Mouse (Mus musculus) frontal cortex, postnatal 36 days (tissue): ENCODE data around the gene Rbms3.

Experiments used
- DNase-seq, 2 experiments: peaks; one replicate each; pipeline ENCODE4 v3.0.0; 2022; ENCODE audit warnings: low spot score in 2 of 2

Rbms3 gene

DNA sequence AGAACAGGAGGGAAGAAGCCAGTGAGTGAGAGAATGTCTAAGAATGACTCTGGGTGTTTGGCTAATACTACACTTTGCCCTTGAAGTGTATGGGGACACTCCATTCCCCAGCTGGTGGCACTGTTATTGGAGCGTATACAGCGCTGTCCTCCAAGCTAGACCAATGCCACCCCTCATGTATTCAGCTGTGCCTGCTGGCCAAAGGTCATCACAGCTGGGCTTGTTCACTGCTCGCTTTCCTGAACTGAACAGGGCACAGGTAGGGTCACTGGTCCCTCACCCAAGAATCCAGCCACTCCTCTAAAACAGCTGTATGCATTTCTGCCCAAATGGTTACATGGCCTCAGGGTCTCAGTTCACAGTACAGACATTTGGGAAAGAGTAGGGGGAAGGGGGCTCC lies 253.9 kb downstream of the Rbms3 start:
- no peak for DNase-seq

DNA sequence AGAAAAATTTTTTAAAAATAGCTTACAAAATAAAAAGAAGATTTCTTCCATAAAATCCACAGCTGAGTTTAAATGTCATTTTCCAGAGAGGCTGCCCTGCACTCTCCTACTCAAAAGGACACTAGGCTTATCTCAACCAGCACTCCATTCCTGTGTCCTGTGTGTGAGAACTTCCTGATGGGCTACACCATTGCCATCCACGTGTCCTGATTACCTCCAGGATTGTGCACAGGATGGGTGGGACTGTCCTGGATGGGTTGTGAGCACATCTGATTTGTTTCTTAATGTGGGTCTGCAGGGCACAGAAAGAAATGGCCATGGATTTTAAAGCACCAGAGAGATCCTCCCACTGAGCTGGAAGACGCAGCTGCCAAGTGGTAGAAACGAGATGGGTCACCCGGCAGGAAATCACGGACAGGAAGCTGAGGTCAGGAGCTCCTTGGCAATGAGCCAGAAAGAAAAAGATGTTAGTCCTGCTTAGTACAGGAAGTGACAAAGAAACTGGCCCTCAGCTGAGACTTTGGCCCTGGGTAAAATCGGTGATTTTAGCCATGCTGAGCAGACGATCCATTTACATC lies 256.5 kb downstream of the Rbms3 start:
- no peak for DNase-seq

DNA sequence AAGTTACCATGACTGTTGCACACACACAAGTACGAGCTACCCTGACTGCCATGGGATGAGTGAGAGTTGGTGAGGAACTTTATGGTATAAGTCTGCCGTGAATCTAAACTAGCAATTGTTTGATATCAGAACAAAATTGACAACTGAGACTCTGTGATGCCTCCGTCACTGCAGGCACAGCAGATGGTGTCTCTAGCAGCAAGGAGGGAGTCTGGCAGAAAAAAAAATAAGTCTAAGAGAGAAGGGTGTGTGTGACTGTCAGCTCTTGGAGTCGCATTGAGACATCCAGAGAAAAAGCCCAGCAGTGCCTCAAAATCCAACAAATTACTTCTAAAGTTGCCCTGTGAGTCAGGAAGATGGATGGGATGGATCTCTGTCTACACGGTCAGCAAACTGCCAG lies 257.7 kb downstream of the Rbms3 start:
- DNase-seq, result no peak

GRCm38 (mm10) chr9:117370086-117370485 lies 259.6 kb downstream of the Rbms3 start:
- no peak for DNase-seq

GRCm38 (mm10) chr9:117368016-117368415 lies 261.7 kb downstream of the Rbms3 start:
- DNase-seq, result no peak

DNA sequence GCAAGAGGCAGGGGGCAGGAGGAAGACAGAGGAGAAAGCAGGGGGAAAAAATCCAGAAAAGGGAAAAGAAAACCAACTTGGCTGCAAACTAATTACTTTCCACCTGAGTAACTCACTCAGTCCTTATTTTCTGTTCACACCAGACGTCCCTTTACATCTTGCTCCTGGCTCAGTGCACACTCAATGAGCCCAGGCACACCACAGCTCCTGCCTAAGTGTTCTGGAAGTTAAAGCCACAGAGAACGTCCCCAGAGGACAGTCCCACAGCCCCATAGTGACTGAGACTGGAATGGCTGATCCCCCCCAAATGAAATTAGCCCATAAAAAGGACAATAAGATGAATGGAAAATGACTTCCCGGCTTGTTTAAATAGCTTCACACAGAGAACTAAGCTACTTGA lies 265.1 kb downstream of the Rbms3 start:
- no peak for DNase-seq

GRCm38 (mm10) chr9:117361431-117361830 lies 268.3 kb downstream of the Rbms3 start:
- DNase-seq, result no peak

DNA sequence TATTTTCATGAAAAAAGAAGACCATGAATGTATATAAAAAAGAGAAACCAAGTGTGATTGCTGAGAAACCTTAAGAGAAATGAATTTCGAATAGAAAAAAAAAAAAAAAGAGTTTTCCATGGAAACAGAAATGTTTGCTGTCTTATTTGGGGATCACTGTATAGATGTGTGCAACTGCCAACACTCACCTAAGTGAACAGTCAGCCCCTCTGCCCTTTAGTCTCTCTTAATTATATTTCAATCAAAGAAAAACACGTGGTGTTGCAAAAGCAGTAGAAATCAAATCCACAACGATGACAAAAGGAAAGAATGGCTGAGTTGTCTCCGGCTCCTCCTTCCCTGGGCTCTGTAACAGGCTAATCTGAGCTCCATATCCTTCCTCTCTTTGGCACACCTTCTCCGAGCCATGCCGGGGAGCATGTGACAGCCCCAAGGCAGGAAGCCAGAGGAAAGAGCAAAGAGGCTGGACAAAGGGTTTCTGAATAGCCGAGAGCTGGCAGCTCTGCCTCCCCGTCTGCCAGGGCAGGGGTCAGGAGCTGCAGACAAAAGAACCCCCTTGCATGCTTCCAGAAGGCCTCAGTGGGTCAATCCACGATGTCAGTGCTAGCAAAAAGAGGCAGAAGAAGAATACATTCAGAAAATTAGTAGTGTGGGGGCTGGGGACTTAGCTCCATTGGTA lies 272.8 kb downstream of the Rbms3 start:
- DNase-seq, result peak; percentile 36 to 64

GRCm38 (mm10) chr9:117355501-117355900 lies 274.2 kb downstream of the Rbms3 start:
- DNase-seq, result no peak

DNA sequence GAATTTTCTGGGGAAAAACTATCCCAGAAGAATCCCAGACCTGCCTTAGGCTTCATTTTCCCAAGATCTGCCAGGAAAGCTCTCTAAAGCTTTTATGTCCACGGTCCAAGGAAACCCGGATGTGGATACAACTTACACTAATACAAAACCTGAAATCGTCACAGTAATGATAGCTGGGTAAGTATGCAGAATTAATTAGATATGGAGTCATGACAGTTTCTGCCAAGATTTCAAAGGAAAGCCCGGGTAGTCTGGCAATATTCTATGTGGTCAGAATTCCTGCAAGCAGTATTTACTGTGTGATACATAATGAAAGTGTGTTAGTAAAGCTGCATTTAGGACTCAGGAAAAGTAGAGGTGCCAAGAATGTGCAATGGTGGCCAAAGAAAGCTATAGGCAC lies 287.4 kb downstream of the Rbms3 start:
- no peak for DNase-seq

- no peak for DNase-seq
Observed at GRCm38 (mm10) chr9:117330681-117331080, 299.0 kb downstream of the Rbms3 start.

GRCm38 (mm10) chr9:117319271-117319670 lies 310.4 kb downstream of the Rbms3 start:
- DNase-seq, result no peak

DNA sequence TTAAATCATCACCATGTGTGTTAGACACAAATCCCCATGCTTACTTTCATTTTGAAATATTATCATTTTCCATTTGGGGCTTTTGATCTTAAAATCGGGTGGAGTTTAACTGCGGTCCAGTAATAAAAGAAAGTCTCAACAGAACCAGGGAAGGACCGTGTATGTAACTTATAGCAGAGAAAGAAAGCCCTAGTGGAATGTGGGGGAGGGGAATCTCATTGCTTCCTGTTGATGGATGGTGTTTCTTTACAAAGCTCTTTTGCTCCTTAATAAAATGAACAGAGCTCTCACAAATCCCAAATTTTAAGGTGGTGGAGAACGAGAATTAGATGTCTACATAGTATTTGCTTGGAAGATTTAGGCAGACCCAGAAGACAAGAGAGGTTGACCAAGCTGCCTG lies 311.3 kb downstream of the Rbms3 start:
- no peak for DNase-seq

DNA sequence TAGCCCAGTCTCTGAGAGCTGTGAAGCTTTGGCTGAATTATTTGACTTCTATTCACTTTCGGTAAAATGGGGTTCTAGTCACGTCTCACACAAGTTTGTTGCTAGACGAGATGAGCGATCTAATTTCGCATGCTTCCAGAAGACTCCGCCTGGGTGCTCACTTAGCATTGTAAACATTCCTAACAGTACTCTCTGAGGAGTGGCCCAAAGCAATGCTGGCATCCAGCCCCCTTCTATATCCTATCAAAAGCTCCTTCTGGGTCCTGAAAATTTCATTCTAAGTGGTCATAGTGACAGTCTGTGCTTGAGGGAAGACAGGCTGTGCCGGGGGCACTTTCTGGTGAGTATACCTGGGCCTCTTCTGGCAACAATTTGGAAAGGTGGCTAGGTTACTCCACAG lies 312.5 kb downstream of the Rbms3 start:
- DNase-seq, result no peak

- no peak for DNase-seq
Observed at GRCm38 (mm10) chr9:117313642-117314041, 316.1 kb downstream of the Rbms3 start.

DNA sequence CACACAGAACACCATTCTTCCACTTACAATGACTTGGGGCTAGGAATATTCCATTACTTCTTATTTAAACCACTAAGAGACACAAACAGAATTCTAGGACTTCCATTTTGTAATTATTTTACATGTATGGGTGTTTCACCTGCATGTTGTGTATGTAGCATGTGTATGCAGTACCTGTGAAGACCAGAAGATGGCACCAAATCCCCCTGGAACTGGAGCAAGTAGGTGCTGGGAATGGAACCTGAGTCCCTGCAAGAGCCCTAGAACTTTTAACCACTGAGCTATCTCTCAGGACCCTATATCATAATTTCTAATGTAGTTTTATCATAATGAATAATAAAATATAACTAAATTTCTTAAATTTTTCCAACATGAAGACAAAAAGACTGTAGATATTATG lies 319.9 kb downstream of the Rbms3 start:
- no peak for DNase-seq

DNA sequence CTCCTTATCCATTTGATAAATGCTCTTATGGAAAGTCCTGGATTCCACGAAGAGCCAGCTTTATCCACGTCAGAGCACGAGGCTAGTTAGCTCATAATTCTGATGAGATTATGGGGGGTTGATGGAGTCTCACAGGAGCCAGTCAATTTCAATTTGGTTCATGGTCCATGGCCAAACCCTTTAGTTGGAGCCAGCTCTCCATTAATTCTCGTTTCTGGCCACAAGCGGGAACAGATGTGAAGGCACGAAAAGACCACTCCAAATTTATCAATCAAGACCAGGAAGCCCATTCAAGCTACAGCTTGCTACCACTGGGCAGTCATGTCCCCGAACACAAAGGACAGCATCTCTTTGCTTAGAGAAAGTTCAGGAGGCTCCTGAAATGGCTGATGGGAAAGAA lies 330.7 kb downstream of the Rbms3 start:
- no peak for DNase-seq

DNA sequence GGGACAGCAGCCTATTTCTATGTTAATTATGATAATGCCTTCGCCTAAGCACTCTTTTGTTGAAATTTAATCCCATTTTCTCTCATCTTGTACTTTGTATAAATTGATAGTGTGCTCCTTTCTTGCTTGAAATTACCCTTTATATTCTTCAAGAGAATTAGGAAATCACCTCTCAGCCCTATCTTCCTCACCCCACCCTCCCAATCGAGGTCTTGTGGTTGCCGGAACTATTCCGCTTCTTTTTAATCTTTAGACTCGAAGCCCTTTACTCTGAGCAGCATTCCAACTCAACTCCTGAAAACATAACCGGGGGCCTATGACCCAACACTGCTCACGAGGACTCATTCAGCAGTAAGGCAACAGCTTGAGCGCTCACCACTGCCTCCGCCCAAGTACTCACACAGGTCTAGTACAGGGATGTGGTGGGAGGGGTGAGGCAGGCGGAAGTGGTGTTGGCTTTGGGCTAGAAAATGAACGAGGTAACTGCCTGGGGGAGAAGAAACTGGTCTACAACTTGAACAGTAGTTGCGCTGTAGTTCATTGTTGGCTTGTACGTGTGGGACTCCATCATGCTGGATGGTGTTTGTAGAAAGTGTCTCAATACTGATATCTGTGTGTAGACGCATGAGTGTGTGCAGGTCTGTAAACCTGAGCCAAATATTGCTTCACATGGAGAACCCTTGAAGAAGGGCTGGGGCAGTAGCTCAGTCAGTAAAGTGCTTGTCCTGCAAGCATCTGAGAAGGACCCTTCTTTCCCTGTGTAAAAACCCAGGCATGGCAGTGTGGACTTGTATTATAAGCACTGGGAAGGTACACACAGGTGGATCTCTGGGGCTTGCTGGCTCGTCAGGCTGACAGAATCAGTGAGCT lies 331.8 kb downstream of the Rbms3 start:
- no peak for DNase-seq

DNA sequence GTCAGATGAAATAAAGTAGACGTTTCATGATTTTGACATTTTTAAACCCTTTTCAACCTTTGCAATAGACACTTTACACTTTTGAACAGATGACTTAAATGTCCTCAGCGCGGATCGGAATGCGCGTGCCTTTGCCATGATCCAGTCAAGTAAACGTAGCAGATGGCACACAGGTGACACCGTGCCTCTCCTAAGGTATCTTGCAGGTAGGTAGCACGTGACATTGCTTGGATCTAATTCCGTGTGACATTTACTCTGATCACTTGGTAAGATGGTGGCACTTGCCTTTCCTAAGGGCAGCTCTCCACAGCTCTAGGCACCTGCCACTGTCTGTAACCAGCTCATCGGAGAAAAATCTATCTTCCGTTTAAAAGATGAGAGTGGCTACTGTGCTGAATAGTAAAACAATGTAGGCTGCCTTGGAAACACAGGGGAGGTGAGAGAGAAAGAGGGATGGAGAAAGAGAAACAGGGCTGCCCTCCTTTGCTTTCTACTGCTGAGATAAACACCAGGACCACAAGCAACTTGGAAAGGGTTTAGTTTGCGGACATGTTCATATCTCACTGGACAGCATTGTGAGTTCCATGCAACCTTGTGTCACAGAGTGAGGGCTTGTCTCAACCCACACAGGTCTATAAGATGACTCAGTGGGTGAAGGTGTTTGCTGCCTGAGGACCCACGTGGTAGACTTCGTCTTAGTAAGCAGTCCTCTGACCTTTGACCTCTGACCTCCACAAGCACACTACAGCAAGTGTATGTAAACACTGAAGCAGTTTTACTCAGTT lies 338.5 kb downstream of the Rbms3 start:
- no peak for DNase-seq

DNA sequence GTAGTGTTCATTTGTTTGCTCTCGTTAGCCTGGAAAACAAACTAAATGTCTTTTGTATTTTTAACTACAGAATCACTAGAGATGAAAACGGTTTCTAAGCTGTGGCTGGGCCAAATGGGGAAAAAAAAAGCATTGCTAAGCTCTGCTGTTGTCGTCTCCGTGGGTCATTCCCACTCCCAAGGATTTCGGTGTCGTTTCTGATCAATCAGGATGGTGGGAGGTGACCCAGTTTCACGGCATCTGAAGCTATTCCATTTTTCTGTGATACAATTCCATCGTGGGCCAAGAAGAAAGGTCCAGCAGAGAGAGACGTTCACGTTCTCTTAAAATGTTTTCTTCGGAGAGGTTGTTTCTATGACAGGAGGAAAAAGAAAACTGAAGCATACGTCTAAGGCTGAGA lies 354.9 kb downstream of the Rbms3 start:
- no peak for DNase-seq

- no peak for DNase-seq
Observed at GRCm38 (mm10) chr9:117259614-117260013, 370.1 kb downstream of the Rbms3 start.

DNA sequence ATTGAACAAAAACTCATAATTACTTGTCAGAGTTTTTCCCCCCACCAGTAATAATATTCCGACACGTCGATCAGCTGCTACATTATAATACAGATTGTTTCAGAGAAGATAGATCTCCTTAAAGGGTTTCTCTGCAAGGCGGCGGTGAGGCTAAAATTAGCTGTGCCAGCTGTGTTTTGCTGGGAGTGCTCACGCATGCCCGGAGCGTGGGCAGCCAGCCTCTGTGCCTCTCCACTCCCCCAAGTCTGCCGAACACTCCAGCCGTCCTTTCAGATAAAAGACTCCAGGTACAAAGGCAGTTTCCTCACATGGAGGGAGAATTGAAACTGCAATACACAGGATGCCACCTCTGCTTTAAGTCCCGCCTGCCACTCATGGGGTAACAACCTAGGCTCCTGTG lies 376.4 kb downstream of the Rbms3 start:
- DNase-seq, result peak; percentile 38 to 61
